Mouse (Mus musculus) cerebellum, adult 8-10 months (tissue): ENCODE data around the gene Fpr3.
A peak's percentile ranks its signal among the peaks of the same experiment; 100 is the strongest.
"Not testable (repeated sequence)": the region's sequence is repeated elsewhere in the genome, so short reads cannot be mapped to it uniquely, and the experiment has no call there.

Source experiments
- DNase-seq: peaks from one replicate; pipeline ENCODE4 v3.0.0; 2022

Fpr3 gene

GRCm38 (mm10) chr17:17887774-17888248, at the start of gene Fpr3, which contains the start of gene Fpr2:
Gene Fpr3 (plus strand): TSS chr17:17887852.
Gene Fpr2 (plus strand): TSS chr17:17887824.
- DNase-seq: no peak

DNA sequence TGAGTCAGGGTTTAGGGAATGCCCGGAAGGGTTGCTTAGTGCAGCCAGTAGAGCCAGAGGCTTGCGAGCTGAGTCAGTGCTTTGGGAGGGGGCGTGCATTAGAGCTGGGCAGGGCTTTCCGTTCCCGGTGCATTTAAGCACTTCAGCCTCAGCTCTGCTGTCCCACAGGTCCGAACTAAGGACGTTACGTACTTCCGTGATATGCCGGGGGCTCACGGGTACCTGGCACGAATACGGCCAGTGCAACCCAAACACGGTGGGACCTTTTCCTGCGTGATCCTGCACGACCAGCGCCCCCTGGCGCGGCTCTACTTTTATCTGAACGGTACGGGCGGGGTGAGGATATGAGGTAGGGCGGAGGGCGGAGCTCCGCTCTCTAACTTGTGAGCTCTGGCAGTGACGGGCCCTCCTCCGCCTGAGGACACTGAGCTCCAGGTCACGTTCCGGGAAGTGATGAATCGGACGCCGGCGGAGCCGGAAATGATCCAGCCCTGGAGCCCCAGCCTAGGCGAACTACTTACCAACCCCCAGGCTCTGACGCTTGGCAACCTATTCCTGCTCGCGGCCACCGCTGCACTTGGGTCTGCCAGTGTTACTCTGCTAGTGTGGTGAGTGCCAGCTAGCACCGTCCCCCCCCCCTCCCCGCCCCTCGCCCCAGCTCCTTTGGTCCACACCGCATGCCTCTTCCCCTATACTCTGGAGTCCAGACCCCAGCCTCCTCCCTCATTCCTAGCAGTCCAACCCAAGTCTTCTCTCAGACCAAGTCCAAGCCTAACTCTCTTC, 49.5 kb upstream of the Fpr3 start:
- peak; percentile 95 for DNase-seq

GRCm38 (mm10) chr17:17839276-17839675, 48.4 kb upstream of the Fpr3 start:
- no peak for DNase-seq

DNA sequence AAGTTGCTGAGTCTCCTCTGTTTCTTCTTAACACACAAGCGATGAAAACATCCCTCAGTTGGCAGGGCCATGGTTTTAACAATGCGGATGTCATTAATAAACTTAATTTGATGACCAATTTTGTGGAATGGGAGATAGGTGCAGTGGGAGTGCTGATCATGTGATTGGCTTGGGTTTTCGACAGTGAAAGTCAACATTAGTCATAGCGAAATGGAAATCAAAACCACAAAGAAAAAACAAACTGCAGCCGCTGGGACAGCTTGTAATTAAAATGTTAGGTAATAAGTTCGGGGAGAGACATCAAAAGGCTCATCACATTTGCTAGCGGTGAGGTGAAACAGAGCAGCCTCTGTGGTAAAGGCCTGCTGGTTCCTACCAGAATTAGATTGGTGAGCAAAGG, 46.9 kb upstream of the Fpr3 start:
- no peak for DNase-seq

- no peak for DNase-seq
These were observed 44.0 kb upstream of the Fpr3 start for GRCm38 (mm10) chr17:17843534-17844261.

- not testable (repeated sequence) for DNase-seq
These were observed 43.0 kb upstream of the Fpr3 start for GRCm38 (mm10) chr17:17844606-17845005.

GRCm38 (mm10) chr17:17845187-17846027, 42.2 kb upstream of the Fpr3 start:
- DNase-seq: no peak

- DNase-seq: no peak
These were observed 38.7 kb upstream of the Fpr3 start for GRCm38 (mm10) chr17:17848988-17849387.

DNA sequence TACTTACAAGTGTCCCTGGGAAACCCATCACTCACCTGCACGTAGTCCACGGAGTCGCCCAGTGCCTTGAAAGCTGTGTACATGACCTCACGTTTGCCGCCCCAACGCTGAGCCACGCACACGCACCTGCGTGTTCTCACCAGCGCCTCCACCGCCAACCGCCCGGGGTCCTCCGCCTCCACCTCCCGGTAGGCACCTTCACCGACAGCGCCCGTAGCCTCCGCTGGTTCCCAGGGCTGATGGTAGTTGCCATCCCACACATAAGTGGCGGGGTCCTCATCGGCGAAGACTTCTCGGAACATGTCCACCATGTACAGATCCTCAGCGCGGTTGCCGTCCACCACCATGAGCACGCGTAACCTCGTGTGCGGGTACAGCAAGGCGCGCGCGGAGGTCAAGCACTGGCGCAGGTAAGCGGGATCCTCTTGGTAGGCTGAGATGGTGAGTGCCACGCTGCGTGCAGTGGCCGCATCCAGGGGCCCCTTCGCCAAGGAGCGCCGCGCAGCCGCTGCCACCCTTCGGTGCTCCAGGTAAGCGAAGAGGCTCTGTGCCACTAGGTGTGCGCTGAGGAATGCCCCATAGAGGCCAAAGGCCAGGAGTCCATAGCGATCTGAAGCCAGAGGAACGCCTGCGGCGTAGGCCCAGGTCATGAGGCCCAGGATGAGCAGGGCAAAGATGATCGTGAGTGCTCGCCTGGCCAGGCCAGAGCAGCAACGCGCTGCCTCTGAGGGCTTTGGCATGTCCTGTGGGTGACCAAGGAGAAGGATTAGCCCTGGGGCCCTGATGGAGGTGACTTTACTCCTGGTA, 37.5 kb upstream of the Fpr3 start:
- DNase-seq: no peak

DNA sequence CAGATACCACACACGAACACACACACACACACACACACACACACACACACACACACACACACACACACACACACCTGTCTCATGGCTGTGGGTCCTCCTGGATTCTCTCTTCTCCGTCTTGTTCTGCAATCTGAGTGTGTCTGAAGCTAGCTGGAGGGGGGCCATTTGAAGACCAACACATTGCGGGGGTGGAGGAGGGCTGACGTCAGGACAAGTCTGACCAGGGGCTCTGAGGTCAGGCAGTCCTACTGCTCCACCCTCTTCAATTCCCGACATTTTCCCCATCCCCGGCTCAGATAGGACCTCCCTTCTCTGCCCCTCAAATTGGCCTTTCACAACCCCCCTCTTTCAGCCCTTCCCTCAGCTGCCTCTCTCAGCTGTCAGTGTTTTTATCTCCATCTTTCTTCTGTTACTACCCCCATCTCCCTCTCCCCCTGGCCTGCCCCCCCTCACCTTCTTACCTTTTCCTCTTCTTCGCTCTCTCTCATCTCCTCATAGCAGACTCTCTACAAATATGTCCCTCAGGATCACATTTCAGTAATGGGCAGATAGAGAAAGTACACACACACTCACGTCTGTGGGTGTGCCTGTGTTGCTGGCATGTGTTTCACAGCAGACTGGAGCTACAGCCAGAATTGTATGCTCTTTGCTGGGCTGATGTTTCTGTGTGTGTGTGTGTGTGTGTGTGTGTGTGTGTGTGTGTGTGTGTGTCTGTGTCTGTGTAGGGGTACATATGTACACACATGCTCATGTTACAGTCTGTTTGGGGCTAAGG, 32.4 kb upstream of the Fpr3 start, which contains the start of gene Has1:
Has1 (minus strand) TSS at position 142 of the 775 bp plus-strand sequence.
- no peak for DNase-seq

DNA sequence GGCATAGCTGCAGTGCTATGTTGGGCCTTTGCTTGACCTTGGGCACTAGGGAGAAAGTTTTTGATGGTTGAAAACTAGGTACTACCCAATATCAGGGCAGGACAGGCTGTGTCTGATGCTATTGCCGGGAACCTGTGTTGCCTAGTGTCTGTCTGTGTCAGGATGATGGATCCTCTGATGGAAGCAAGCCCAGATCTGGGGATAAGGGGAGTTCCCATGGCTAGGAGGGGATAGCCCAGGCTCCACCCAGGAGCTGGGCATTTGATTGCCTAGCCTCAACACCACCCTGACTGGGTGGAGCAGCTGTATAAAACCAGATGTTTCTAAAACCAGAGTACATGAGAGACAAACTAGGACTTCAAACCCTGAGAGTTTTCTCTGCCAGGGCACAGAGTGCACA, 31.0 kb upstream of the Fpr3 start:
- no peak for DNase-seq

GRCm38 (mm10) chr17:17857446-17857845, 30.2 kb upstream of the Fpr3 start:
- DNase-seq: no peak

- no peak for DNase-seq
These were observed 27.5 kb upstream of the Fpr3 start for GRCm38 (mm10) chr17:17860110-17860509.

DNA sequence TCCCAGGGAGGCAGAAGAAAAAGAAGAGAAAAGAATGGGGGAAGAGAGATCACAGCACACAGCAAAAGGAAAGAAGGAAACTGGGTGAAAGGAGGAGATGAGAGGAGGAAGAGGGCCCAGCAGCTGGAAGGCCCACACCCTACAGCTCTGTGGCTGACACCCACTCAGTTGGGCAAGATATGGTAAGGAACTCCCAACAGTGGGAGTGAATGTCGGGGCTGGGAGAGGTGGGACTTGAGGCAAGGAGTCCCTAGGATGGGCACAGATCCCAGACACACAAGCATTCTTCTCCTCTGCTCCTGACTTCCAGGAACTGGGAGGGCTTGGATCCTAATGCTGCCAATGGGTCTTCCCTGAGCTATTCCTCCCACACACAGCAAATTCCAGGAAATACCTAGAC, 25.3 kb upstream of the Fpr3 start:
- DNase-seq: no peak

DNA sequence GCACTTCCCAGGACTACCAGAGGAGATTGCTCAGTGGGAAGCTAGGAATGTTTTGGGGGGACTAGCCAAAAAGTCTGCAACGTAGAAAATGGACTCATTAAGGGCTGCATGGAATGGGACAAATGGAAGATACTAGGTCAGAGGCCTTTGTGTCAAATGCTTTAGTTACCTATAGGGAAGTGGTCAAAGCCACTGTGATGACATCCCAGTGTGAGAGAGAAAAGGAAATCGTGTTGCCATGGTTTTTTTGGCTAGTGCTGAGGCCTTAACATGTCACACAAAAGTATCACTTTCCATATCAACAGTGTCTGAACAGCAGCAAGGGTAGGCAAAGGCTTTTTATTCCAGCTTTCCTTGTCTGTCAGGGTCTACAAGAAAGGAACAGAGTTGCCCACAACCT, 22.5 kb upstream of the Fpr3 start:
- no peak for DNase-seq

DNA sequence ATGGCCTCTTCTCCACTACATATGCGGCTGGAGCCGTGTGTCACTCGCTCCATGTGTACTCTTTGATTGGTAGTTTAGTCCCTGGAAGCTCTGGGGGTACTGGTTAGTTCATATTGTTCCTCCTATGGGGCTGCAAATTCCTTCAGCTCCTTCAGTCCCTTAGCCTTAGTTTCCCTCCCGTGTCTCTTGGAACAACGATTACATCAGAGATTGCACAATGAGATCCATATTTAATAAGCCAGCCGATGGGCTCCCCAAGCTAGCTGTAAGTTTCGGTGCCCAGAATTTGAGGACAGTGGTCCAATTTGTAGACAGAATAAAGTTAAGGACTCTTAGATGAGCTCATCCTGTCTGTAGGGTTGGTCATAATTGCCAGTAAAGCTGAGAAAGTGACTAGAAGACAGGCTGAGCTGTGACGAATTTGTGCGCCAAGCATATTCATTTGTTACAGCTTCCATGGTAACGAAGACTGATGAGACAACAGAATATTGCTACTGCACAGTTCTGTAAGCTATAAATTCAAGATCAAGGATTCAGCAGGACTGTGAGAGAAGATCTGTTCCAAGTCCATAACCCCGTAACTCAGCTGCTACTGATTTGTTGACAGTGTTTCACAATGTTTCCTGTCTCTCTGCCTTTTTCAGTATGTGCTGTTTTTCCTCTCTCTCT, 20.7 kb upstream of the Fpr3 start:
- DNase-seq: no peak

DNA sequence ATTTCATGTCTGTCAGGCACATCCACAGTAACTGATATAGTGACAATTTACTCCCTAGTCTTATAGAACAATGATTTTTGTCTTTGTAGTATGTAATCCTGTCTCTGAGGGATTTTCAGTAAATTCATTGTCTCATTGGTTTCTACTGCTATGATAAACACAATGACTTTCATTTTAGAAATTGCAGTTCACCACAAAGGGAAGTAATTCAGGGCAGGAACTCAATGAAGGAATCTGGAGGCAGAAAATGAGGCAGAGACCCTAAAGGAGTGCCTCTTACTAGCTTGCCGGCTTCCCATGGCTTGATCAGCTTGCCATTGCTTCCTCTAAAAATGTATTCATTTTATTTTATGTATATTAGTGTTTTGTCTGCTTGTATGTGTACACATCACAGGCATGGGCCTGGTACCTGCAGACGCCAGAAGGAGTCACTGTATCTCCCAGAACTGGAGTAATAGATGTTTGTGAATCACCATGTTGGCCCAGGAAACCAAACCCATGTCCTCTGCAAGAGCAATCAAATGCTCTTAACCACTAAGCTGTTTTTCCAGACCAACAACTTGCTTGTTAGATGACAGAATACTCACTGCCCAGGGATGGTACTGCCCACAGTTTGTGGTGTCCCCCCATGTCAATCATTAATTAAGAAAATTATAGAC, 16.6 kb upstream of the Fpr3 start:
- no peak for DNase-seq

DNA sequence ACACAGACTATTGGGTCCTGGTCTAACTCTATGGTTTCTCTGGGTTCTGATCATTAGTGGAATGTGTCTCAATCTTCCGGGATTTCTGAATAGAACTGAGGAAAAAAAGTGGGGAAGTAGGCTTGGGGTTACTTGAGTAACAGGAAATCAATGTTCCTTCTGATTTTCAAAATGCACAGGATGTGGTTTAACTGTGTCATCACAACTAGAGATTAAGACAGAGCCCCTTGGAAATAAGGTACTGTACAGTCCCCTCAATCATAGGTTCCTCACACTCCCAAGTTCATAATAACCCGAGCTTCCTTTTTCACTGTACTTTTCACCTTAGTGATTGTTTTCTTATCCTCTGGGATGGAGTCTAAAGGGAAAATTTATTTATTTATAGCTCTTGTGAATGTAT, 16.0 kb upstream of the Fpr3 start:
- DNase-seq: no peak

- DNase-seq: no peak
These were observed 8.3 kb upstream of the Fpr3 start for GRCm38 (mm10) chr17:17879347-17879746.

DNA sequence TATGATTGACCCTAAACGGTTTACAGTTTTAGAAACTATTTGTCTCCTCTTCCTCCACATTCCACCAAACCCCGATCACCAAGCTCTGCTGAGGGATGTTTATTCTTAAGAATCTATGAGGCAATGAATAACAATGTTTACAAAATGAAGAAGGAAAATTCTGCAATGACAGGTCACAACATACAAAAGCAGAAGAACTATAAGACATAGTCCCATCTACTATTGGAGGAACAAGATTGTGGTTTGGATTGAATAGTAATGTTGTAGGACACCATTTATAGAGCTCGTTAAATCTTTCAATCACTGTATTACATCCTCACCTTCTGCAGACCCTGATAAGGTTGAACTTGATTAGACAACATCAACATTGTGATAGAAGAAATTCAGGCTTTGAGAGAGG, 5.0 kb upstream of the Fpr3 start:
- no peak for DNase-seq
